Mouse (Mus musculus): ENCODE data around the gene Kiz.

DNA sequence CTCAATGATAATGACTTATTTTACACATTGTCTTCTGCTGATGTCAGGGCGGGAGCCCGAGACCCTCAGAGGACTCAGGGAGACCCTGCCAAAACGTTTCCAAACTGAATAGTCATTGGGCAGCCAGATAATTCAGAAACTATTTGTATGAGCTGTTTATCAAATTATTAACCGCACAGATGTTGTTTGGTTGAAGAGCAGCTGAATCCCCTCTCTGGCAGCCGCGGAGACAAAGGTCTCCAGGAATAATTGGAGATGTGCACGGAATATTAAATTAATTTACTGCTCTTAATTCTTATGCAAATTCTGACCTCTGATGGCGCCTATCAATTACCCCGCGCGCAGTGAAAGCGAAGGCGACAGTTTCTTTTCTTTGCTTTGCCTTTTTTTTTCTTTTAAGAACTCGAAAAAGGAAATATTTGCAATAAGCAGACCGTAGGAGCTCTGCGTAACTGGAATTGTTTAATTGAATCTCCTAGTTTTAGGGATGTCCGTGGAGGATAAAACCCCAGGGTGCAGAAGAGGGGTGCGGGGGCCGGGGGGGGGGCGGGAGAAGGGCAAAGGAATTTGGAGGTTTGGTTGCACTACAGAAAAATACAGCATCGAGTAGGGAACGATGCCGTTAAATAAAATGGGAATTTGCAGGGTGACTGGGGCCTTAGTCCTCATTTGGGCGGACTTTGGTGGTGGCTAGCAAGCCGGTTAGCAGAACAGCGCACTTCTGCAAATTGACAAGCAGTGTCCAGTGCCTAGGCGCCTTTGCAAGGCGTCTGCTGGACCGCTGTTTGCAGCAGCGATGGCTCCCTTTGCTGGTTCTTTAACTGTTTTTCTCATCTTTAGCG lies 22.2 kb upstream of the Kiz start:
- TF ChIP-seq KAT2A (conservative IDR thresholded peaks at IDR 0.05; ENCODE audit: low read depth, low read length) (no peak), MAFK (IDR thresholded peaks at IDR 0.05; ENCODE audit: borderline replicate concordance, low read depth, low read length) (no peak), EP300 (IDR thresholded peaks at IDR 0.05; ENCODE audit: low read depth in 1 of 2, low read length in 2 of 2) (no peak), CHD1 (IDR thresholded peaks at IDR 0.05; ENCODE audit: low read depth, low read length) (no peak), ZC3H11A (IDR thresholded peaks at IDR 0.05; ENCODE audit: low read depth, low read length) (no peak), POLR2A (IDR thresholded peaks at IDR 0.05; ENCODE audit: control insufficient read depth in 1 of 2, insufficient read depth in 1 of 2, low read depth in 1 of 2, low read length in 2 of 2, poor library complexity in 1 of 2) (no peak), GATA1 (IDR thresholded peaks at IDR 0.05; ENCODE audit: low read depth, low read length) (no peak), POLR2AphosphoS2 (IDR thresholded peaks at IDR 0.05; ENCODE audit: low read length) (no peak), CTCF (IDR thresholded peaks at IDR 0.05 in 2 of 3, conservative IDR thresholded peaks at IDR 0.05 in 1 of 3; ENCODE audit: control insufficient read depth in 1 of 3, insufficient read depth in 1 of 3, low read depth in 2 of 3, low read length in 3 of 3, poor library complexity in 1 of 3, severe bottlenecking in 1 of 3) (no peak), MYB (IDR thresholded peaks at IDR 0.05; ENCODE audit: low read depth, low read length) (no peak), MAX (IDR thresholded peaks at IDR 0.05; ENCODE audit: low read length) (no peak), JUND (IDR thresholded peaks at IDR 0.05; ENCODE audit: low read depth, low read length) (no peak), USF1 (IDR thresholded peaks at IDR 0.05; ENCODE audit: low read depth, low read length) (no peak), ELF1 (IDR thresholded peaks at IDR 0.05; ENCODE audit: low read depth, low read length) (no peak)

Measured in MEL (cell line).